Mouse (Mus musculus): ENCODE measurements around the gene Eef2k.

GRCm38 (mm10) chr7:120941214-120941613 is 98.6 kb downstream of the Eef2k start:
- no peak for TF ChIP-seq CTCF (IDR thresholded peaks at IDR 0.05; ENCODE audit: low read depth, low read length)
- no peak for TF ChIP-seq POLR2A (IDR thresholded peaks at IDR 0.05; ENCODE audit: borderline replicate concordance, low read depth, low read length)
